Mouse (Mus musculus): ENCODE data around the gene Prl3a1. TPM values are rescaled to one million over a fixed set of nuclear protein-coding genes. Genes with fewer than 3 reads are reported as not detected.

Prl3a1 gene
- not detected in 2 replicates for polyA plus RNA-seq (2012; rRNA removed)

DNA sequence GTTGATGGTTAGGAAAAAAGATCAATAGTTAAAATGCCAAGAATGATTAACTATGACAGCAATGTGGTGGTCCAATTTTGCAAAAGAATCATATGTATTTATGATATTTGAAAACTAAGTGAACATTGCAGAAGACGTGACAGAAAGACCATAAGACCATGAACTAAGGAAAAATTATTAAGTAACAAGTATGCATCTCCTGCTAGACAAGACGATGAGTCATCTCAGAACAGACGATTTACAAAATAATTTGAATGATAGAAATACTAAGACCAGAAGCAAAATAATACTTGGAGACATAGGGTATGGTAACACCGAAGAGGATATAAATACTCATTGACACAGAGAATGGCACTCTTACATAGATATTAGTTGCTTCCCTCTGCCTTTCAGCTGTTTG, at the start of gene Prl3a1:
Prl3a1 (plus strand) TSS at position 301 of the 400 bp plus-strand sequence.
- no peak for DNase-seq (ENCODE audit: low spot score)

DNA sequence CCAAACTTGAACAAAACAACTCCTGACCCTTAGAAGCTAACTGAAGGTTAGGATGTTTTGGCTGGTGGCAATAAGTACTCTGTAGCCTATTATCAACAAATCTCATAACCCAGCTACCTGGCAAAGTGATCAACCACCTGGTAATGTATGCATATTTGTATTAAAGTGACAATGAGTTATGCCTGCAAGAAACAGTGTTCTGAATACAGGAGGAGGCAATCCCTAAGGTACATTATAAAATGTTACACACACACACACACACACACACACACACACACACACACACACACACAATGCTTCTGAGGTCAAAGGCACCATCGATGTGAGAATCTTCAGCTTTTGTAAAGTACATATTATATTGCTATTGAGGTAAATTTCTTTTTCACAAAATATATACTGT, 17.7 kb upstream of the Prl3a1 start, which contains the start of gene Prl3b1:
Prl3b1 (plus strand) TSS at position 301 of the 400 bp plus-strand sequence.
- DNase-seq (ENCODE audit: low spot score), result no peak

DNA sequence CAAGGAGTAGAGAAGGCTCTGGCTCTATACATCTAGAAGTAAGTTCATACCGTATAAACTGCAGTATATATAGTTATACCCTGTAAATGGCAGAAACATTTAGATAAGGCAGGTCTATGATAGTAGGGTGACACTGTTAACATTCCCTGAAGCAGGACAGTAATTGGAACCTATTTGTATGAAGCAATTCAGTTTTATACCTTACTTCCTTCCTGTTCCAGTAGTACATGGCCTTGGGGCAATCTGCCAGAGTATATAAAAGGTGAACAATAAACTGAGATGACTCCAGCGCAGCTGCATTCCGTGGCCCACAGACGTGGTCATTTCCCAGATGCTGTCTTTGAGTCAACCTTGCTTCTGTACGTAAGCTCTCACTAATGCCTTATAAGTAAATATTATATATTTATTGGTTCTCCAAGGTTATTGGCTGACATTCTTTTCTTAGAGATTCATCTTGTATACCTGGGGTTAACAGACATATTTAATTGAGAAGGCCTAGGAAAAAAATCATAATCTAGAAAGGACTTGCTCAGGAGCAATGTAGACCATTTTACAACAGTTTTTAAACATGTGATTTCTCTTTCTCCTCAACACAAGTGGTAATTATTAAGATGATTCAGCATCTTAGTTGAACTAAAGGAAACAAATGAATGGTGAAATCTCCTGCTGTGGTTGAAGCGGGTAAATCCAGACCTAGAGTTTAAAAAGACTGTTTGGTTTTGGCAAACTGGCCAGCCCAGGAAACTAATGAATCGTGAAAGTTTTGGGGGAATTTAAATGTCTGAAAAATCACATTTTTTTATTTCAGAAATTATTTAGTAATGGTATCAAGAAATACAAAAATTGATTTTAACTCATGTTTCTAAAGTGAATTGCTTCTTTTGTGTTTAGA, 53.3 kb downstream of the Prl3a1 start, which contains the start of gene Prl6a1:
Prl6a1 (plus strand) TSS at position 294 of the 892 bp plus-strand sequence.
- no peak for DNase-seq (ENCODE audit: low spot score)

Other genes with a start within 250 kb of the Prl3a1 start
- gene Prl, start 201.9 kb upstream of the Prl3a1 start, polyA plus RNA-seq (2012; rRNA removed), result not detected in 2 replicates
- not detected in 2 replicates for gene Prl3d1, start 165.2 kb upstream of the Prl3a1 start, polyA plus RNA-seq (2012; rRNA removed)
- not detected in 2 replicates for gene Prl3d2, start 137.7 kb upstream of the Prl3a1 start, polyA plus RNA-seq (2012; rRNA removed)
- not detected in 2 replicates for gene Prl3d3, start 102.6 kb upstream of the Prl3a1 start, polyA plus RNA-seq (2012; rRNA removed)
- gene Prl3c1, start 62.8 kb upstream of the Prl3a1 start, polyA plus RNA-seq (2012; rRNA removed), result not detected in 2 replicates
- gene Prl3b1, start 17.6 kb upstream of the Prl3a1 start, polyA plus RNA-seq (2012; rRNA removed), result 0.22 TPM in 1 of 2 replicates, not detected in the other
- gene Prl6a1, start 53.2 kb downstream of the Prl3a1 start, polyA plus RNA-seq (2012; rRNA removed), result not detected in 2 replicates
- gene Prl8a2, start 86.2 kb downstream of the Prl3a1 start, polyA plus RNA-seq (2012; rRNA removed), result not detected in 2 replicates
- gene Prl2b1, start 131.4 kb downstream of the Prl3a1 start, polyA plus RNA-seq (2012; rRNA removed), result not detected in 2 replicates
- gene Prl8a6, start 179.3 kb downstream of the Prl3a1 start, polyA plus RNA-seq (2012; rRNA removed), result not detected in 2 replicates

All from urinary bladder, adult 2 months (tissue).